Mouse (Mus musculus) cerebellum, adult 8-10 months (tissue): ENCODE measurements at regions not wholly inside any gene's neighbourhood (a gene's known extent, or its start where the extent isn't known, plus 50 kb on each side); places are given as distances from the start of the nearest gene placed in this dataset.

Source experiments
- DNase-seq: peaks from one replicate; pipeline ENCODE4 v3.0.0; 2022

DNA sequence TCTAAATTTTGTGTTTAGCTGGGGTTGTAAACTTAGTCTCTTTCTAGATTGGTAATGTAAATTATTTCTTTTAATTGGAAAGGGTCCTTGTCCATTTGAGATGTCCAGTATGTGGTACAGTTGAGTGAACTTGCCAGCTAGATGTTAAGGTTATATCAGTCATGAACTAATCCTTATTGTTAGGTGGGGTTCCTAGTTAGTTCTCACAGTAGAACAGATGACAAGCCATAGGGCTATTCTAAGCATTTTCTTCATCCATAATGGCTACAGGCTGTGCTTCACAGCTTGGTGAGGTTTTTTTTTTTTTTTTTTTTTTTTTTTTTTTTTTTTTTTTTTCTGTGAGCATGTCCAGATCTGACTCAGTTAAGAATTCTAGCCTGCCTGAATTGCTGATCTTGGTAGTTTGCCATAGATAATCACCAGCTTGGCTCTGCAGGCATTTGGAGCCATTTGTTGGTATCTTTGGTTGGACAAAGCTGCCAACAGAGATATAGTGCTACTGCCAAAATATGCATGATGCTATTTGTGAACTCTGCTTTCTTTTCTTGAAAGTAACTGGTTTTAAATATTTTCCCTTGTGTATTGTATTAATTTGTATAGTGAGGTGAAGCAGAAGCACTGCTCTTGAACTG lies 669.2 kb downstream of the 4931400O07Rik start:
- peak; percentile 36 for DNase-seq
